Mouse (Mus musculus): Measurements from ENCODE around the gene Rgs1. TPM values are rescaled to one million over a fixed set of nuclear protein-coding genes. Genes with fewer than 3 reads are reported as not detected.

The Rgs1 gene
- not detected in 2 replicates for polyA plus RNA-seq (2016; fragmentation: Nextera tagmentation; extraction: Ambion mirVana)

DNA sequence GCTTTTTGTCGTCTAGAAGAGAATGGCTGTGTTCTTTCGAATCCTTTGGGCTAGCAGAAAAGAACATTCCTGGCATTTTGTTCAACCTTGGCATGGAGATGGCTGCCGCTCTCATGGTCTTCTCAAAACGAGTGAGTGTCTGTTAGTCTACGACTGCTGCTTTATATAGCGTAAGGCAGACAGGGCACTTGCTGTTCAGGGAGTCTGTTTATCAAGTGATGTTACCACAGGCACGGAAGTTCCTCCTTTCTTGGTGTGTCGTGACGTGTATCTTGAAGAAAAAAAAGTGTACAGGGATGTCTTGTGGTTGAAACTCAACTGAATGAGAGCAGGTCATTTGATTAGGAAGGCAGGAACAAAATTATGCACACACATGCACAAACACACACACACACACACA lies at the start of gene Rgs1:
TSS of gene Rgs1 (minus strand) at position 320 of the 400 bp plus-strand sequence.
- 84% methylated on average over 9 of the region's 9 CpGs for WGBS
- no peaks in the 10 kb centered on the region for H3K4me1 ChIP-seq (replicated peaks)
- DNase-seq (ENCODE audit: low spot score) = no peak
- no peaks in the 10 kb centered on the region for H3K36me3 ChIP-seq
- H3K9me3 ChIP-seq = no peaks in the 10 kb centered on the region
- no peak within 1 kb of the TSS for H3K27ac ChIP-seq
- H3K4me3 ChIP-seq = no peak within 1 kb of the TSS
- no peaks in the 10 kb centered on the region for H3K27me3 ChIP-seq (ENCODE audit: insufficient read depth, poor library complexity, severe bottlenecking)

DNA sequence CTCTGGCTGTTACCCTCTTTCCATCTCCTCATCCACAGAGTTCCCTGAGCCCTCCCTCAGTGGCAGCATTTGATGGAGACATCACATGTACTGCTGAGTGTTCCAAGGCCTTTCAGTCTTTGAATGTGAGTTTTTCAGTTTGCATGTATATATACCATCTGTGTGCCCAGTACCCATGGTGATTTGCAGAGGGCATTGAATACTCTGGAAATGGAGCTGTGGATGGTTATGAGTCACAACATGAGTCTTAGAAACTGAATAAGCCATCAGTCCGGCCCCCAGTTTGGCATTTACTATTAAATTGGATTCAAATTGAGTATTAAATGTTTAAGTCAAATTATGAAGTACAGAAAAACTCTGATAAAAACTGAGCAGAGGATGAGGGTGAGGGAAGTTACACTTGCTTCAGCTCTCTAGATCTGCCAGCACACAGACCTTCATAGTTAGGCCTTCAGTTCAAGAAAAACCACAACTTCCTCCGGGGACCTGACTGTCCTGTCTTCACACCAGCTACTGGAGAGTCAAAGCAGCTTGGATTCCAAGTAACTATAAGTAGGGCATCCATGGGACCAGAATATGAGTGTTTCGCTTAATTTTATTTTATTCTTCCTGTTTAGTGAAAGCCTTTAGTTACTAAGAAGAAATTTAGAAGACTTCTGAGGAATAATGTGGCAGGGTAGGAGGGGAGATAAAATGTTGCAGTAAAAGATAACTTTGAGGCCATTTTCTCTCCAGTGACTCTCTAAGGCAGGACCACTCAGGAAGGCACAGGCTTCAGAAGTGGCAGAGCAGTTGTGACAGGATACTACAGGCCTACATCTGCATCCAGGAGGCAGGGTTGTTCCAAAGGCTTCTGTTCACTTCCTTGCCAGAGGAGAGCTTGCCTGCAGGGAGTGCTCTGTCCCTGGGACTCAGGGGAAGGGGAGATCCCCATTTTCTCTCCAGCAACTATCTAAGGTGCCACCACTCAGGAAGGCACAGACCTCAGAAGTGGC lies 34.3 kb upstream of the Rgs1 start:
- no peak for DNase-seq (ENCODE audit: low spot score)
- H3K9me3 ChIP-seq = no peaks in the 10 kb centered on the region
- no peaks in the 10 kb centered on the region for H3K36me3 ChIP-seq
- H3K27me3 ChIP-seq (ENCODE audit: insufficient read depth, poor library complexity, severe bottlenecking) = no peaks in the 10 kb centered on the region
- no peak overlapping the region for H3K27ac ChIP-seq
- WGBS = 85% methylated on average over 3 of the region's 3 CpGs
- no peaks in the 10 kb centered on the region for H3K4me1 ChIP-seq (replicated peaks)
- no peak overlapping the region for H3K4me3 ChIP-seq

DNA sequence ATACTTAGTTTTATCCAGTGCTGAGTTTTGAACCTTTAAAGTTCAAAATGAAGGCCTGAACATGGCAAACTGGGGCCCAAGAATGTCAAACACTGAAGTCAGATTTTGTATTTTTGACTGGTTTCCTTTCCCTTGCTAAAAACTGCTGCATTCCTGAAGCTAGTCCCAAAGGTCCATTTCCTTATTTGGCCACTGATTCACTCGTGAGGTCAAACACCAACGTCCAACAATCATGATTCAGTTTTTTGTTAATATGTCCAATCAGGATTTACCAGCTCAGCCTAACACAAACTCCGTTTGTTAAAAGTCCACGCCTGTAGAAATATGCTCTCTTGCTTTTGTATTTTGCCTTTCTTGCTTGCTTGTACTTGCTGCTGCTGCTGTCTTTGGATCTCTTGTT lies 31.0 kb upstream of the Rgs1 start:
- no peaks in the 10 kb centered on the region for H3K4me1 ChIP-seq (replicated peaks)
- no peaks in the 10 kb centered on the region for H3K9me3 ChIP-seq
- no peak overlapping the region for H3K4me3 ChIP-seq
- H3K27me3 ChIP-seq (ENCODE audit: insufficient read depth, poor library complexity, severe bottlenecking) = no peaks in the 10 kb centered on the region
- H3K27ac ChIP-seq = no peak overlapping the region
- no peak for DNase-seq (ENCODE audit: low spot score)
- 83% methylated on average over 4 of the region's 4 CpGs for WGBS
- no peaks in the 10 kb centered on the region for H3K36me3 ChIP-seq

DNA sequence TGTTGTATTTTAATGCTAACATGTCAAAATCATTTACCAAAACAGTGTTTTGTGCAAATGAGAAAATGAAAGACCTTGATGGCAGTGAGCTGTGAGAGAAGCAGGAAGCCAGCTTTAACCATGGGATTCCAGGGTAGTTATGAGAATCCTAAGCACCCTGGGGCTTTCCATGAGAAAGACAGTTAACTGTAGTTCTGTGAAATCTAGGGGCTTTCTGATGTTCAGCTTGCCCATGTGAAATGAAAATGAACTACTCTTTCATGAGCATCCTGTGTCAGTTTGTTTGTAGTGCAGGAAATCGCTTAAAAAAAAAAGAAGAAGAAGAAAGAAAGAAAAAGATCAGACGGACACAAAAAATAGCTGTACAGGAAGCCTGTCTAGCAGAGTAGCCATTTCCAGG lies 23.9 kb upstream of the Rgs1 start:
- DNase-seq (ENCODE audit: low spot score) = no peak
- Histone ChIP-seq H3K9me3 (no peaks in the 10 kb centered on the region), H3K27ac (no peak overlapping the region), H3K27me3 (ENCODE audit: insufficient read depth, poor library complexity, severe bottlenecking) (no peaks in the 10 kb centered on the region), H3K36me3 (no peaks in the 10 kb centered on the region), H3K4me1 (replicated peaks) (no peaks in the 10 kb centered on the region), H3K4me3 (no peak overlapping the region)
- 74% methylated on average over 2 of the region's 2 CpGs for WGBS

DNA sequence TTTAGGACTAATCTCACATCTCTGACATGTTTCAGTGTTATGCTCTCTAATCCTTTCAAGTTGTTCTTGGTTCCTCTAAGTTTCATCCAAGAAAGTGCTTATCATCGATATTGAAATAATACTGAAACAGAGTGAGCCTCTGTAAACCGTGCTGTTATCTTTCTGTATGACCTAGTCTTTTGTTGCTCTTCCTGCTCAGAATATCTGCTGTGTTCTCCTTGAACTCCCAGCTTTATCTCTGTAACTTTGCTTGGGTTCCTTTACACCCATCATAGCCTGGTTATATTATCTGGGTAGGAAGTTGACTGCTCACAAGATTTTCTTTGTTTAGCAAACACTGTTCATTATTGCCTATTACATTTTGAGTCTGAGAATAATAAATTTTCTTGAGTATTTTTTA lies 20.1 kb upstream of the Rgs1 start:
- Histone ChIP-seq H3K27me3 (ENCODE audit: insufficient read depth, poor library complexity, severe bottlenecking) (no peaks in the 10 kb centered on the region), H3K4me3 (no peak overlapping the region), H3K27ac (no peak overlapping the region), H3K4me1 (replicated peaks) (no peaks in the 10 kb centered on the region), H3K9me3 (no peaks in the 10 kb centered on the region), H3K36me3 (no peaks in the 10 kb centered on the region)
- no peak for DNase-seq (ENCODE audit: low spot score)
- 89% methylated on average over 2 of the region's 2 CpGs for WGBS

DNA sequence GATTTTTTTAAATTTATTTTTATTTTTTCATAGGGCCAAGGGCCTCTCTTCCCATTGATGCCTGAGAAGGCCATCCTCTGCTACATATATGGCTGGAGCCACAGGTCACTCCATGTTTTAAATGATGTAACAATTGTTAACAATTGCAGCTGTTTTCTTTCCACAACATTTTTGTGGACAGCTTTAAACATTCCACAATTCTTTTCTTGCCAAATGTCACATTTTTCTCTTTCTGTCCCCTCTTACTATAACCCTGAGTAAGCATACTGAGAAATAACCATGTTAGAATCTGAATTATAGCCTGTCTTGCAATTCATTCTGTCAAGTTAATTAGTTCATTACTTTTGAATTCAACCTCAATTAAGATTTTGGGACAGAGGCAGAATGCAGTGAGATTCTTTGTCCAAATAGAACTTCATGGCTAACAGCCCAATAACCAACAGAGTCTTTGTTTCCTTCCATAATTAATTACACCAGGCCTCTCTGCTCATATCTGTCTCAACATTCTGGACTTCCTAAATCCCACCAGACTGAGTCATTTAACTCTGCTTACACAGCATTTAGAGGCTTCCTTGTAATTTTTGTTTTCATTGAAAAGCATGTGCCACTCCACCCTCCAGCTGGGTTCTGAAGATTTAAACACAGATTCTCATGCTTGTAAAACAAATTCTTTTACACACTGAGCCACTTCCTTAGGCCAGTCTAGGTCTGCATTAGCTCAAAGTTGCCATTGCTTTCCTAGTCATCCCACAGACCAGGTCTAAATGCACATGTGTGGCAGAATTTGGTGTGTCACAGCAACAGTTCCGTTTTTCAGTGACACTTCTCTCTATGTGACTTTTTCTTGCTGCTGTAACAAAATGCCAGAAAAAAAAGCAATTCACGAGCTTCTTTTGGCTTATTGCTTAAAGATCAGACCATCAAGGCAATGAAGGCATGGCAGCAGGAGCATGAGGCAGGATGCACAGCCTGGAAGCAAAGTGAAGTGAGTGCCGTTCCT lies 18.7 kb upstream of the Rgs1 start:
- no peaks in the 10 kb centered on the region for H3K27me3 ChIP-seq (ENCODE audit: insufficient read depth, poor library complexity, severe bottlenecking)
- no peaks in the 10 kb centered on the region for H3K36me3 ChIP-seq
- no peaks in the 10 kb centered on the region for H3K4me1 ChIP-seq (replicated peaks)
- no peak overlapping the region for H3K27ac ChIP-seq
- no peak overlapping the region for H3K4me3 ChIP-seq
- 74% methylated on average over 3 of the region's 3 CpGs for WGBS
- DNase-seq (ENCODE audit: low spot score) = no peak
- no peaks in the 10 kb centered on the region for H3K9me3 ChIP-seq

DNA sequence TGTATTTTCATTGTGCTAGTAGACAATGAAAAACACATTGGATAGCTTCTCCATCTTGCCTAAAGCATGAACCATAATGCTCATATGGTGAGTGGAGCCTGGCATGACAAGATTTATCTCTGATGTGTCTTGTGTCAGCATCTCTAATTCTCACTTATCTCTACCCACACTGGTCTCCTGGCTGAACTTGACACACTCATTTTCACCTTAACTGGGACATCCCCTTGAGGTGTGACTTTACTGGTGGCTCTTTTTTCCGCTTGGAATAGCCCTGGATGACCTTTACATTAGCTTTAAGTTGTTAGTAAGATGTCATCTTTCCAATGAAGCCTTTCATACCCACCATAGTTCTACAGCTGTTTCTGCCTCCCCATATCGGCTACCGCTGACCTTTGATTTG lies 15.0 kb upstream of the Rgs1 start:
- no peaks in the 10 kb centered on the region for H3K36me3 ChIP-seq
- DNase-seq (ENCODE audit: low spot score) = no peak
- no peaks in the 10 kb centered on the region for H3K4me1 ChIP-seq (replicated peaks)
- 89% methylated on average over 3 of the region's 3 CpGs for WGBS
- H3K4me3 ChIP-seq = no peak overlapping the region
- H3K27ac ChIP-seq = no peak overlapping the region
- no peaks in the 10 kb centered on the region for H3K9me3 ChIP-seq
- H3K27me3 ChIP-seq (ENCODE audit: insufficient read depth, poor library complexity, severe bottlenecking) = no peaks in the 10 kb centered on the region

DNA sequence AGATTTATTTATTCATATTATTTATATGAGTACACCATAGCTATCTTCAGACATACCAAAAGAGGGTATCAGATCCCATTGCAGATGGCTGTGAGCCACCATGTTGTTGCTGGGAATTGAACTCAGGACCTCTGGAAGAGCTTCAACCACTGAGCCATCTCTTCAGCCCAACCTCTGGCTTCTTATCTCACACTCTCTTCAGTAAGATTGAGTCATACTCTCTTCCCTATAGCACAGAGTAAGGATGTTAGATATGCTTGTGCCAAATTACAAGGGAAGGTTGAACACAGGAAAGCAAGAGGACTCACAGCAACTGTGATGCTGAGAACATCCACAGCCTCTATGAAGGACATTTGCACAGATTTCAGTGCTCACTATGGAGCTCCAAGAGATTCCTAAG lies 13.0 kb upstream of the Rgs1 start:
- no peaks in the 10 kb centered on the region for H3K4me1 ChIP-seq (replicated peaks)
- H3K27me3 ChIP-seq (ENCODE audit: insufficient read depth, poor library complexity, severe bottlenecking) = no peaks in the 10 kb centered on the region
- no peaks in the 10 kb centered on the region for H3K9me3 ChIP-seq
- no peak overlapping the region for H3K27ac ChIP-seq
- no peak overlapping the region for H3K4me3 ChIP-seq
- no peaks in the 10 kb centered on the region for H3K36me3 ChIP-seq
- no peak for DNase-seq (ENCODE audit: low spot score)

DNA sequence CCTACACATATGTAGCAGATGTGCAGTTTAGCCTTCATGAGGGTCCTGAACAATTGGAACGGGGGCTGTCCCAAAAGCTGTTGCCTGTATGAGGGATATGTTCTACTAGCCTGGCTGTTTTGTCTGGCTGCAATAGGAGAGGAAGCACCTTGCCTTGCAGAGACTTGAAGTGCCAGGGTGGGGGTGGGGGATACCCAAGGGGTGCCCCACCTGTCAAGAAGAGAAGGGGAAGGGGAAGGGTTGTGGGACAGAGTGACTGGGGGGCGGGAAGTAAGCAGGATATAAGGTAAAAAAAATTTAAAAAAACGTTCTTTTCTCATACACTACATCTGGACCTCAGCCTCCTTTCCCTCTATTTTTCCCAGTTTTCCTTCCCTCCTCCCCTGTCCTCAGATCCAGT lies 9.7 kb upstream of the Rgs1 start:
- WGBS = 74% methylated on average over 3 of the region's 3 CpGs

DNA sequence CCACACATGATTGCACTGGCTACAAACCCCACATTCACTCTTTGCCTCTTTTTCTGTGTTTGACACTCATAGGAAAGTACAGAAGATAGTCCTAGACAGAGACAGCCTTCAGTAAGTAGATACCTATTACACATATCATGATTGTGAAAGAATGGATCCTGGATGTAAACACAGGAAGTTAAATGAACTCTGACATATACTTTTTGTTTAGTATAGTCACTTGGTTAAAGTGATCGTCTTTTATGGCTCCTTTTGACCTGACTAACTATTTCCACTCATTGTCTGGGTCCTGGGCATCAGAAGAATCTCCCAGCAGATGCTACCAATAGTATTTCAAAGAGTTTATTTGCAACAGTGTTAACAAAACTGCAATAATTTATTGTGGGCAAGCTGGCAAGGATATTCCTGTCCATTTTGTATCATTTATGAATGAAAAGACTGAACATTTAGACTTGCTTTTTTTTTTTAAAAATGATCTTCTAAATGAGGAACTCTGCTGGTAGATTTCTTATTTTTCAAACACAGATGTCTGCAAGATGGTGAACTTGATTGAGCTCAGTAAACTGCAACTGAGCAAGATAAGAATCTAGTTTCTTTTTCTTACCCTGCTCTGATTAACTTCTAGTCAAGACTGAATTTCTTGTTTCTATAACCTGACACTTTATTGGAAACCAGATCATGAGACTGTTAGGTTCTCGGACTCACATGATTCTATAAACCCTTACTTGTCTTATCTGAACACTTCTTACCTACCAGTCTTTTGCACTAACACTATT lies 7.7 kb upstream of the Rgs1 start:
- 74% methylated on average over 2 of the region's 2 CpGs for WGBS
- no peak overlapping the region for H3K27ac ChIP-seq

More for the DNA sequence above, 9.7 kb upstream of the Rgs1 start:
- H3K4me1 ChIP-seq (replicated peaks) = no peaks in the 10 kb centered on the region
- no peaks in the 10 kb centered on the region for H3K9me3 ChIP-seq
- no peak for DNase-seq (ENCODE audit: low spot score)
- H3K4me3 ChIP-seq = no peak overlapping the region
- no peaks in the 10 kb centered on the region for H3K27me3 ChIP-seq (ENCODE audit: insufficient read depth, poor library complexity, severe bottlenecking)
- no peak overlapping the region for H3K27ac ChIP-seq
- no peaks in the 10 kb centered on the region for H3K36me3 ChIP-seq

DNA sequence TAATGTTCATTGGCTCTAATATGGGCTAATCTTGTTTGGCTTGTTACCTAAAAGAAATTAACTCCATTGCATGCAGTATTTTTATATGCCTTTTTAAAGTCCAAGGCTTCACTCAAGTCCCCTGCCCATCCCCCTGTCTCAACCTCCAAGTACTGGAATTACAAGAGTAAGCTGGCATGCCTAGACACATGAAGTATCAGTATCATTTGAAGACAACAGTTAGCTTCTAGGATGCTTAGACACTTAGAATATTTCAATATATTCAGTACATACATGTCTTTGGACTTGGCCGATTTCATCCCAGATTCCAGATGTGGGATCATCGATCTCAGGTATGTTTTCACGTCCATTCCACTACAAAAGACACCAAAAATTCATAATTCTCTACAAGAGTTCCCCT lies 836 bp downstream of the Rgs1 start:
- Histone ChIP-seq H3K27me3 (ENCODE audit: insufficient read depth, poor library complexity, severe bottlenecking) (no peaks in the 10 kb centered on the region), H3K4me1 (replicated peaks) (no peaks in the 10 kb centered on the region), H3K27ac (no peak overlapping the region), H3K9me3 (no peaks in the 10 kb centered on the region), H3K36me3 (no peaks in the 10 kb centered on the region), H3K4me3 (no peak overlapping the region)
- DNase-seq (ENCODE audit: low spot score) = no peak
- WGBS = 91% methylated on average over 3 of the region's 3 CpGs

More for the DNA sequence above, 7.7 kb upstream of the Rgs1 start:
- H3K4me1 ChIP-seq (replicated peaks) = no peaks in the 10 kb centered on the region
- no peaks in the 10 kb centered on the region for H3K36me3 ChIP-seq
- no peak for DNase-seq (ENCODE audit: low spot score)
- H3K27me3 ChIP-seq (ENCODE audit: insufficient read depth, poor library complexity, severe bottlenecking) = no peaks in the 10 kb centered on the region
- H3K9me3 ChIP-seq = no peaks in the 10 kb centered on the region
- H3K4me3 ChIP-seq = no peak overlapping the region

DNA sequence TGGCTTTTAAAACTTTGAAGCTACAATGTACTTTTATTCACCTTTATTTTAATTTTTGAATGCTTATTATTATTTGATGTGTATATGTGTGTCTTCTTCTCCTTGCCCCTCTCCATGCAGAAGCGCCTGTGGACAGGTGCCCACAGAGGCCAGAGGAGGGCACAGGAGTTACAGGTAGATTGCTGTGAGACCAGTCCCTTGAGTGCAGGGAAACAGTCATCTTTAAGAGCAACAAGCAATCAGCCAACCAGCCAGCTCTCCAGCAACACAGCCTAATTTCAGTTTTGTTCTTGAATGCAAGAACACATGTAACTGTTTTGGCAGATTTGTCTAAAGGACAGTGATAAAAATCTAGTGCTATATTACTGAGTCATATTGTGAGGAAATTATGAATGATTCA lies 1.7 kb downstream of the Rgs1 start:
- Histone ChIP-seq H3K4me1 (replicated peaks) (no peaks in the 10 kb centered on the region), H3K27me3 (ENCODE audit: insufficient read depth, poor library complexity, severe bottlenecking) (no peaks in the 10 kb centered on the region), H3K4me3 (no peak overlapping the region), H3K27ac (no peak overlapping the region), H3K36me3 (no peaks in the 10 kb centered on the region), H3K9me3 (no peaks in the 10 kb centered on the region)
- WGBS = 87% methylated on average over 1 of the region's 1 CpGs
- no peak for DNase-seq (ENCODE audit: low spot score)
